Mouse (Mus musculus): Measurements from ENCODE around the gene Dpagt1.
A peak's percentile ranks its signal among the peaks of the same experiment; 100 is the strongest.
"Not testable (repeated sequence)": the region's sequence is repeated elsewhere in the genome, so short reads cannot be mapped to it uniquely, and the experiment has no call there.

Gene Dpagt1

DNA sequence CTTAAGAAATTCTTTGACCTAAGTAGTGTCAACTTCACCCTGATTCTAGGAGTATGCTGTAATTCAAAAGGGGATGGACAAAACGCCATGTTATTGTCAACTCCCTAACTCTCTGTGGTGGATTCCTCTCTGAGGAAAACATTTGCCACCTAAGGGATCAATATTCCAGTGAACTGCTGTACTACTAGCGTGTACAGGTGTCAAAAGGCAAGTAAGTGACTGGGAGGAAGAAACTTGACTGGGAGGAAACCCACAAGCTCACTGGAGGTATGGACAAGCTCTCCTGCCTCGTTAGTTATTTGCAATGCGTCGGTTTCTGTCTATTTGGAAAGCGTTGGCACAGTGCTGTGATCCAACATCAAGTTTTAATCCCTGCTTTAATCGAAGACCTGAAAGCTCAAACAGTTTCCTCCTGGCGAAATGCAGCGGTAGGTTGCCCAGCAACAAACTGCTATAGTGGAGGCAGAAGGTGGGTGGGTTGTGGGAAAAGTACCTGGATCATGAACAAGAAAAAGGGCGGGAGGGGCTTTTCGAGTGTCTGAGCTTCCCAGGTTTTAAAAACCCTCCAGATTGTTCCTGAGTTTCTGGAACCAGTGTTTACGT is at the start of gene Dpagt1:
Gene Dpagt1, plus strand, starts transcription at position 252 of the 603 bp plus-strand sequence.
- no peak for DNase-seq (ENCODE audit: low read depth in 1 of 2, low spot score in 2 of 2)

GRCm38 (mm10) chr9:44283183-44283582 is 42.6 kb upstream of the Dpagt1 start:
- no peak for DNase-seq (ENCODE audit: low read depth in 1 of 2, low spot score in 2 of 2)

DNA sequence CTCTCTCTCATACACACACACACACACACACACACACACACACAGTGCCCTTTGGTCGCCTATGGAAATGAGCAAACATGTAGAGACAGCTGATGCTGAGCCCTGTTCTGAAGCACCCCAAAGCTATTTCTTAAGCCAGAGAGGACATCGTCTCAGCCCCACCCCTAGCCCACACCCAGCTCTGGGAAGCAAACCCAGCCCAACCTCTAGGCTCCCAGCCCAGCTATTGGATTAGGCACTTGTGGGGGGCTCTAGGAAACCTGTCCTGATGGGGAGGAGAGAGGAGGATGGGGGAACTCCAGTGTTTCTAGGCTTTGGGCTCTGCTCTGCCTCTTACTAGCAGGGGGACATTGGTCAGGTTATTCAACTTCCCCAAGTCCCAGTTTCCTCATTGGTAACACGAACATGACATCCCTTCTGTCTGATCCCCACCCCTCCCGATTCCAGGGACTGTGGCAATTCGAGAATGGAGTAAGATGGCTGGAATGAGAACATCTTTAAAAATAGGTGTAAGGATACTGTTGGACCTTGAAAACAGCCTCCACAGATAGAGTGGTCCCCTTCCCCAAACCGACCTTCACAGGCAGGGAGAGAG is 39.5 kb upstream of the Dpagt1 start:
- DNase-seq (ENCODE audit: low read depth in 1 of 2, low spot score in 2 of 2), result no peak

DNA sequence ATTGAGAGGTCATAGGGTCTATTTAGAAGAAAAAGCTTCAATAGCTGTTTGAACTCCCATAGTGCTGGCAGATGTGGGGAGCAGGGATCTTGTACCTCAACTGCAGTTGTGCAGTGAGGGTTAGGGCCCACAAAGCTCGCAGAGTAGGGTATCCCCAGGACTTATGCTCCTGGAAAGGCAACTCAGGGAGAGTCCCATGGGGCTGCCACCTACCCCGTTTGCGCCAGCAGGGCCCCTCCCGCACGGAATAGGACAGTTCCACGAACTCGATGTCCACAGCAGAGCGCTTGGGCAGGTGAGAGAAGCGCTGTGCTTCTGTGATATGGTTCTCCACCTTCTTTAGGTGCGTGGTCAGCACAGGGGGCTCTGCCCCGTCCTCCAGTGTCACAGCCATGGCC is 38.8 kb upstream of the Dpagt1 start:
- no peak for DNase-seq (ENCODE audit: low read depth in 1 of 2, low spot score in 2 of 2)

DNA sequence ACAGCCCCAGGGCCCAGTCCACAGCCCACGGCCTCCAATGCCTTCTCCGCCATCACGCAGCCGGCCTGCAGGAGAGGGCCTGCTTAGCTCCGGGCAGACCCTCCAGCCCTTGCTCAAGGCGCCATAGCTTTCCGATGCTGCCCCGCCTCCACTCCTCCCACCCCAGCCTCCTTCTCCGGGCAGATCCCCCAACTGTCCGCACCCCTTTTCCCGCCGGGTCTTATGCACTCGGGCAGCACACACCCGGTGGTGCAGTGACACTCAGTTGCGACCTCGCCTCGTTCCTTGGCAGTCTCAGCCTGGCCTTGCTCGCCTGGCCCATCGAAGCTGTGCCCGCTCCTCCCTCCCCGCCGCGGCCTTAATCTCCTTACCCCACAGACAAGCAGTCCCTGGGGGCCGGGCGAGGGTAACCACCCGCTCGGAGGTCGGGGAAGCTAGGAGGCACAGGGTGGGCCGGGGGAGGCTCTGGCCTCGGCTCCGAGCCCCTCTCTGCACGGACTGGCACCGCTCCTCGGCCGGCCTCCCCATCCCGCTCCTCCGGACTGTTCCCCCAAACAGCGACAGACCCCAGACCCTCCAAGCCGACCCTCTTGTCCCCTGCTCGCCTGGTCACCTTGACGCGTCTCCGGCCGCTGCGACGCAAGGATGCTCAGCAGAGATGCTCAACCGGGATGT is 38.3 kb upstream of the Dpagt1 start:
- no peak for DNase-seq (ENCODE audit: low read depth in 1 of 2, low spot score in 2 of 2)

GRCm38 (mm10) chr9:44288076-44288958 is 37.5 kb upstream of the Dpagt1 start, which contains the start of gene Abcg4:
TSS of gene Abcg4 (minus strand) at chr9:44288615.
- no peak for DNase-seq (ENCODE audit: low read depth in 1 of 2, low spot score in 2 of 2)

GRCm38 (mm10) chr9:44288959-44289291 is 36.9 kb upstream of the Dpagt1 start:
- DNase-seq (ENCODE audit: low read depth in 1 of 2, low spot score in 2 of 2), result no peak

GRCm38 (mm10) chr9:44292490-44292889 is 33.3 kb upstream of the Dpagt1 start:
- DNase-seq (ENCODE audit: low read depth in 1 of 2, low spot score in 2 of 2), result no peak

DNA sequence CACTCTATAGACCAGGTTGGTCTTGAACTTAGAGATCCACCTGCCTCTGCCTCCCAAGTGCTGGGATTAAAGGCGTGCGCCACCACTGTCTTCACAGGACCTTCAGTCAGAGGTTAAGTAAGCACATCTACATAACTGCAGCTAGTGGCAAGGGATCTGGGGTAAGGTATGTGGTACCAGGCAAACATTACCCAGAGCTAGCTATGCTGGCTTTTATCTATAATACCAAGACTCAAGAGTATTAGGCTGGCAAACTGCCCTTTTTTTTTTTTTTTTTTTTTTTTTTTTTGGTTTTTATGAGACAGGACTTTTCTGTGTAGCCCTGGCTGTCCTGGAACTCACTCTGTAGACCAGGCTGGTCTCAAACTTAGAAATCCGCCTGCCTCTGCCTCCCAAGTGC is 25.8 kb upstream of the Dpagt1 start:
- not testable (repeated sequence) for DNase-seq (ENCODE audit: low read depth in 1 of 2, low spot score in 2 of 2)

DNA sequence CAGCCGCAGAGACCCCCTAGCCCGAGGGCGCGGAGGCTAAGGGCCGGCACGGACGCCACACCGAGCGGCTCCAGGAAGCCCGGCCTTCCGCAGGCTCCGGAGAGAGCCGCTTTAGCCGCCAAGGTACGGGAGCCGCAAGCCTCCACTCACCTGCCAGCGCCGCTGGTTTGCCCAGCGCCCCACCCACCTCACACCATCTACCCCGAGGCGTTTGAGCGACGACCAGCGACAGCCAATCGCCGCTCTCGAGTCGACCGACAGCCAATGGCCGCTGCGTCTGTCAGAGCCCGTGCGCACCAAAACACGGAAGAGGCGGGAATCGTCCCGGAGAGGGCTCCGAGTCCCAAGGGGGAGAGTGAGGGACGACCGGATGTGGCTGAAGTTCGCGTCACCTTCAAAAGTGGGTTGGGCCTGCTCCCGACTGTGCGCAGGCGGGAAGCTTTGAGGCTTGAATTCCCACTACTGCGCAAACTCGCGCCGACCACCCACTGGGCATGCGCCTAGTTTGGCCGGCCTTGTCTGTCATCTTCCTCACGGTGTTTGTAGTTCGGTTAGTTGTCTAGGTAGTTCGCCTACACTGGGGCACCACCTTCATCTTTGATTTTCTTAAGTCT is 20.2 kb upstream of the Dpagt1 start, which contains the start of gene Hinfp:
Gene Hinfp, minus strand, starts transcription at position 206 of the 614 bp plus-strand sequence.
- DNase-seq (ENCODE audit: low read depth in 1 of 2, low spot score in 2 of 2), result peak; percentile 96

DNA sequence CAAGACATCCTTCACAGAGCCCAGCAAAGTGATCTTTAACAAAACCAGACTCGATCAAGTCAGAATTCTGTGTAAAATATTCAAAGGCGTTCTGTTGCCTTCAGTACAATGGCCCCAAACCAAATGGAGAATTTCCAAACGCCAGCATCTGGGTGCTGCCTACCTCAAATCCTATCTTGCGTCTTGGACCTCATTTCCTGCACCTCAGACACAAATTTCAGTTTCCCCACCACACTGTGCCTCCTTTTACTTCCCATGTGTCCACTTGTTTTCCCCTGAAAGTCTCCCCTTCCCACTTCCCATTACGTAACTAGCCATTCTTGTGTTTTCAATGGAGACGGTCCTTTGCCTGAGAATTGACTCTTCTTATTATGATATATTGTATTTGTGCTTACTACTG is 19.3 kb upstream of the Dpagt1 start:
- DNase-seq (ENCODE audit: low read depth in 1 of 2, low spot score in 2 of 2), result no peak

- no peak for DNase-seq (ENCODE audit: low read depth in 1 of 2, low spot score in 2 of 2)
Measured at GRCm38 (mm10) chr9:44307248-44307647, 18.6 kb upstream of the Dpagt1 start.

DNA sequence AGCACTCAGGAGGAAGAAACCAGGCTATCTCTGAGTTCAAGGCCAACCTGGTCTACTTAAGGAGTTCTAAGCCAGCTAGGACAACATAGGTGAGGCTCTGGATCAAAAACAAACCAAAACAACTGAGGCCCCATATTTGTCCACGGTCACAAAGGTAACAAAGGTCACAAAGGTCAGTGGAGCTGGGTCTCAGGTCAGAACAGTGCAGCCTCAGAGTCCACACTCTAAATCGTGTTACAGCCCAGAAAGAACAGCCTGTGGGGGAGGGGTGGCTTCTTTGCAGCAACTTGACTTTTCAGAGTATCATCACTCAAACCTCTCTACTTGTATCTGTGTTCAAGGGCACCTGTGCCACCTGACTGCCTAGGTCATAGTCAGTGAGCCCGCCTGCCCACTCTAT is 16.1 kb upstream of the Dpagt1 start:
- no peak for DNase-seq (ENCODE audit: low read depth in 1 of 2, low spot score in 2 of 2)

DNA sequence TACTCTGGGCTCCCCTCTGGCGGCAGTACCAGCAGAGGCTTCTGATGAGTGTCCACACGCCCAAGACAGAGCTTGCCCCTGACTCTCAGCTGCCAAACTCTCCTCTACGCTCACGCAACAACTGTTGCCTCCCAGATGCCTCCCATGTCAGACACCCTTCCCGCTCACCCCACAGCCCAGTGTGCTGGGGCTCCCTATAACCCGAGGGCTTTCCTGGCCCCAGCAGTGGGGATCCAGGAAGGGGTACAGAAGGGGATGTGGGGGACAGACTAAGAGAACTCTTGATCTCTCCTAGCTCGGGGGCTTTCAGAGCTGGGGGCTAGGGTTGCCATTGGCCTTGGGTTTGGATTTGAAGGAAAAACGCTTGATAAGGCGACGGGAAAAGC is 15.1 kb upstream of the Dpagt1 start:
- no peak for DNase-seq (ENCODE audit: low read depth in 1 of 2, low spot score in 2 of 2)

- DNase-seq (ENCODE audit: low read depth in 1 of 2, low spot score in 2 of 2), result no peak
Measured at GRCm38 (mm10) chr9:44311136-44312134, 14.4 kb upstream of the Dpagt1 start.

- no peak for DNase-seq (ENCODE audit: low read depth in 1 of 2, low spot score in 2 of 2)
Measured at GRCm38 (mm10) chr9:44313476-44314256, 12.2 kb upstream of the Dpagt1 start.

- no peak for DNase-seq (ENCODE audit: low read depth in 1 of 2, low spot score in 2 of 2)
Measured at GRCm38 (mm10) chr9:44314257-44314547, 11.6 kb upstream of the Dpagt1 start.

- DNase-seq (ENCODE audit: low read depth in 1 of 2, low spot score in 2 of 2), result no peak
Measured at GRCm38 (mm10) chr9:44314910-44315309, 10.9 kb upstream of the Dpagt1 start.

DNA sequence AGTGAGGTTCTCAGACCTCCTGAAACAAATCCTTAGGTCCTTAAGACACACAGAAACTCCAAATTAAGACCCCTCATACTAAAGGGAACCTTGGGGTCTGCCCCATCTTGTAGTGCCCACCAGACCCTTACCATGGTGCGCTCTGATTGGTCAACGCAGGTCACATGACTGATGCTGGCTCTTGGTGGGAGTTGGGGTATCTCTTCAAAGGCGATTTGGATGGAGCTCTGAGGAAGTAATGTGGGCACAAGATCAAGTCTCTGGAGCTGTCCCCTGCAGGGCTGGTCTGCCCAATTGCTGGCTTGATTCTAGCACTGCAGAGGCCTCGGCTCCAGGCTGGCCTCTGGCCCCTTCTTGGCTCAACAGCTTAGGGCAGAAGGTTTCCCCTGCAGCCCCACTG is 8.4 kb upstream of the Dpagt1 start:
- no peak for DNase-seq (ENCODE audit: low read depth in 1 of 2, low spot score in 2 of 2)
